Mouse (Mus musculus) stomach, embryonic 14.5 days (tissue): ENCODE results near the gene Wdr82. TPM values are rescaled to one million over a fixed set of nuclear protein-coding genes. Genes with fewer than 3 reads are reported as not detected.

ENCODE experiments used
- ATAC-seq: fragments of 200-750 bp; cut with Nextera tagmentation; 2 replicates; pipeline ENCODE4 v1.8.0; 2017; ENCODE audit warnings: low read depth, moderate TSS enrichment; ENCODE audit not compliant: insufficient number of reproducible peaks, insufficient read depth, low FRiP score
- H3K27ac ChIP-seq: fragments of 300-500 bp; sonication (generic); 2 replicates; pipeline ENCODE4 v1.5.1; 2014; ENCODE audit warnings: mild to moderate bottlenecking, low read length, moderate library complexity, mixed read lengths
- H3K27me3 ChIP-seq: fragments of 300-500 bp; sonication (generic); 2 replicates; pipeline ENCODE4 v1.6.1; 2014; ENCODE audit warnings: low read length, control low read depth, mixed read lengths; ENCODE audit not compliant: control insufficient read depth, insufficient read depth
- H3K36me3 ChIP-seq: fragments of 300-500 bp; sonication (generic); 2 replicates; pipeline ENCODE4 v1.6.1; 2014; ENCODE audit warnings: mild to moderate bottlenecking, control low read depth, low read length, moderate library complexity, mixed read lengths; ENCODE audit not compliant: control insufficient read depth, insufficient read depth
- H3K4me1 ChIP-seq: fragments of 300-500 bp; sonication (generic); 2 replicates; pipeline ENCODE4 v1.6.1; 2014; ENCODE audit warnings: low read length, control low read depth, mixed read lengths; ENCODE audit not compliant: control insufficient read depth, insufficient read depth
- H3K4me2 ChIP-seq: fragments of 300-500 bp; sonication (generic); replicated peaks from 2 replicates; pipeline ENCODE4 v1.6.1; 2014; ENCODE audit warnings: low read depth, low read length, control low read depth
- H3K4me3 ChIP-seq: fragments of 300-500 bp; sonication (generic); 2 replicates; pipeline ENCODE4 v1.5.1; 2014; ENCODE audit warnings: low read depth, low read length, control low read depth
- H3K9ac ChIP-seq: fragments of 300-500 bp; sonication (generic); replicated peaks from 2 replicates; pipeline ENCODE4 v1.6.1; 2014; ENCODE audit warnings: low read depth, mild to moderate bottlenecking, control low read depth, low read length, moderate library complexity, mixed read lengths
- H3K9me3 ChIP-seq: fragments of 300-500 bp; sonication (generic); 2 replicates; pipeline ENCODE4 v1.6.1; 2016; ENCODE audit warnings: low read depth, low read length, control low read depth; ENCODE audit not compliant: control insufficient read depth
- WGBS: fragments of 180-500 bp; shearing (Covaris S2); extraction: QIAGEN DNeasy Blood & Tissue Kit; methylation state at CpG from one replicate; pipeline ENCODE4 v1.1.7; 2014; 5-methylcytosine and 5-hydroxymethylcytosine counted together
- polyA plus RNA-seq: library from polyadenylated mRNA; unstranded; fragments of >200 nt; fragmentation: Nextera tagmentation; extraction: Ambion mirVana; gene quantifications from 2 replicates; pipeline ENCODE4 v1.2.1, GENCODE M21; 2014

Wdr82 gene
- polyA plus RNA-seq, 1 experiment from 2014 or later: 31.3 TPM

- peaks cover 6% of the 10 kb centered on the region for H3K36me3 ChIP-seq
- no peak for ATAC-seq
- no peak overlapping the region for H3K4me3 ChIP-seq
- no peak overlapping the region for H3K4me2 ChIP-seq
- H3K4me1 ChIP-seq: peaks cover 7% of the 10 kb centered on the region; the same call in 1 of the 2 replicates
- H3K9me3 ChIP-seq: no peaks in the 10 kb centered on the region
- 61% methylated on average over 8 of the region's 8 CpGs for WGBS
- H3K27ac ChIP-seq: no peak overlapping the region
- no peaks in the 10 kb centered on the region for H3K27me3 ChIP-seq
- H3K9ac ChIP-seq: no peak overlapping the region
These were observed 57.2 kb downstream of the Wdr82 start for GRCm38 (mm10) chr9:106227790-106228429.

- peaks cover 29% of the 10 kb centered on the region for H3K36me3 ChIP-seq
- no peak for ATAC-seq
- no peaks in the 10 kb centered on the region for H3K27me3 ChIP-seq
- H3K27ac ChIP-seq: no peak overlapping the region
- no peak overlapping the region for H3K9ac ChIP-seq
- no peaks in the 10 kb centered on the region for H3K9me3 ChIP-seq
- 77% methylated on average over 9 of the region's 9 CpGs for WGBS
- H3K4me1 ChIP-seq: peaks cover 7% of the 10 kb centered on the region; the same call in 1 of the 2 replicates
- no peak overlapping the region for H3K4me3 ChIP-seq
- no peak overlapping the region for H3K4me2 ChIP-seq
These were observed 59.5 kb downstream of the Wdr82 start for GRCm38 (mm10) chr9:106230051-106230733.

- Histone ChIP-seq H3K27me3 (no peaks in the 10 kb centered on the region), H3K36me3 (peaks cover 34% of the 10 kb centered on the region), H3K4me1 (peaks cover 4% of the 10 kb centered on the region; the same call in 1 of the 2 replicates), H3K9ac (no peak overlapping the region), H3K4me2 (no peak overlapping the region), H3K27ac (no peak overlapping the region), H3K9me3 (no peaks in the 10 kb centered on the region), H3K4me3 (no peak overlapping the region)
- no peak for ATAC-seq
- WGBS: 46% methylated on average over 3 of the region's 3 CpGs
These were observed 60.0 kb downstream of the Wdr82 start for GRCm38 (mm10) chr9:106230734-106231106.

GRCm38 (mm10) chr9:106231220-106231619 is 60.5 kb downstream of the Wdr82 start:
- no peak overlapping the region for H3K4me2 ChIP-seq
- no peak overlapping the region for H3K27ac ChIP-seq
- H3K4me3 ChIP-seq: no peak overlapping the region
- H3K9ac ChIP-seq: no peak overlapping the region
- no peak for ATAC-seq
- H3K27me3 ChIP-seq: no peaks in the 10 kb centered on the region
- no peaks in the 10 kb centered on the region for H3K9me3 ChIP-seq
- 73% methylated on average over 7 of the region's 7 CpGs for WGBS
- H3K4me1 ChIP-seq: peaks cover 2% of the 10 kb centered on the region; the same call in 1 of the 2 replicates
- peaks cover 39% of the 10 kb centered on the region for H3K36me3 ChIP-seq

GRCm38 (mm10) chr9:106231816-106232215 is 61.1 kb downstream of the Wdr82 start:
- H3K9ac ChIP-seq: no peak overlapping the region
- H3K4me2 ChIP-seq: no peak overlapping the region
- ATAC-seq: no peak
- no peaks in the 10 kb centered on the region; the same call in 1 of the 2 replicates for H3K4me1 ChIP-seq
- H3K27me3 ChIP-seq: no peaks in the 10 kb centered on the region
- 83% methylated on average over 4 of the region's 4 CpGs for WGBS
- H3K9me3 ChIP-seq: no peaks in the 10 kb centered on the region
- H3K27ac ChIP-seq: no peak overlapping the region
- H3K4me3 ChIP-seq: no peak overlapping the region
- peaks cover 44% of the 10 kb centered on the region for H3K36me3 ChIP-seq

GRCm38 (mm10) chr9:106232956-106233355 is 62.2 kb downstream of the Wdr82 start:
- Histone ChIP-seq H3K27me3 (no peaks in the 10 kb centered on the region), H3K4me3 (no peak overlapping the region), H3K9me3 (no peaks in the 10 kb centered on the region), H3K27ac (no peak overlapping the region), H3K4me1 (no peaks in the 10 kb centered on the region), H3K9ac (no peak overlapping the region), H3K36me3 (peaks cover 54% of the 10 kb centered on the region), H3K4me2 (no peak overlapping the region)
- 97% methylated on average over 3 of the region's 3 CpGs for WGBS
- no peak for ATAC-seq

- ATAC-seq: no peak
- Histone ChIP-seq H3K9me3 (no peaks in the 10 kb centered on the region), H3K27ac (no peak overlapping the region), H3K4me1 (no peaks in the 10 kb centered on the region), H3K4me3 (no peak overlapping the region), H3K27me3 (no peaks in the 10 kb centered on the region), H3K4me2 (no peak overlapping the region), H3K9ac (no peak overlapping the region), H3K36me3 (peaks cover 64% of the 10 kb centered on the region)
- 78% methylated on average over 6 of the region's 6 CpGs for WGBS
These were observed 63.2 kb downstream of the Wdr82 start for GRCm38 (mm10) chr9:106233953-106234352.

- H3K27ac ChIP-seq: no peak overlapping the region
- no peaks in the 10 kb centered on the region for H3K9me3 ChIP-seq
- 86% methylated on average over 23 of the region's 23 CpGs for WGBS
- H3K4me3 ChIP-seq: no peak overlapping the region
- H3K4me2 ChIP-seq: no peak overlapping the region
- no peak overlapping the region for H3K9ac ChIP-seq
- no peaks in the 10 kb centered on the region for H3K27me3 ChIP-seq
- H3K4me1 ChIP-seq: no peaks in the 10 kb centered on the region
- peaks cover 70% of the 10 kb centered on the region for H3K36me3 ChIP-seq
- ATAC-seq: no peak
These were observed 64.6 kb downstream of the Wdr82 start for GRCm38 (mm10) chr9:106235194-106235830.
